Mouse (Mus musculus) regulatory T cell (primary cell): Measurements from ENCODE around the gene Lbx2.

ENCODE experiments used
- in situ Hi-C: fragments of 300-600 bp; cut with MboI, MseI; formaldehyde crosslinking; loops from one replicate; pipeline ENCODE4 v1.15.1; 2025; ENCODE audit warnings: high pct_unique_total_duplicates

Lbx2 gene

DNA sequence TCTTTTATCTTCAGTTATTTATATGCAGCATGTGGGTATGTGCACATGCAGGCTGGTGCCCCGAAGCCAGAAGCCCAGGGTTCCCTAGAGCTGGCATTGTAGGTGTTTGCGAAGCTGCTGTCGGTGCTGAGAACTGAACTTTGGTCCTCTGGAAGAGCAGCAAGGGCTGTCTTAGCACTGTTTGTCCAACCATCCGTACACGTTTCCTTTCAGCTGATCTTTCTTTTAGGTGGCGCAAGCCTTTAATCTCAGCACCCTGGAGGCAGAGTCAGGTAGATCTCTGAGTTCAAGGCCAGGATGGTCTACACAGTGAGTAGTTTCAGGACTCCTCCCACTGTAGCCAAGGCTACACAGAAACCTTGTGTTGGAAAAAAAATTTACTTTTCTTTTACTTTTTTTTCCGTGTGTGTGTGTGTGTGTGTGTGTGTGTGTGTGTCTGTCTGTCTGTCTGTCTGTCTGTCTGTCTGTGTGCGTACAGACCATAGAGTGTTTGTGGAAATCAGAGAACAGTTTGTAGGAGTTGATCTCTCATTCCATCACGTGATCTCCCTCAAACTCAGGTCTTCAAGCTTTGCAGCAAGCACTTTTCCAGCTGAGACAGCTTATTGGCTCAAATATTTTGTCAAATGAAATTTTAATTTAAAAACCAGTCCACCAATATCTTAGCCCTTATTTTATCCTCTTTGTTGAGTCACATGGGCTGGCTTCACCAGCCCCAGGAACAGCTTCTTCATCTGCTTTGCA, 46.2 kb downstream of the Lbx2 start:
- in situ Hi-C loops, result no loop called here

DNA sequence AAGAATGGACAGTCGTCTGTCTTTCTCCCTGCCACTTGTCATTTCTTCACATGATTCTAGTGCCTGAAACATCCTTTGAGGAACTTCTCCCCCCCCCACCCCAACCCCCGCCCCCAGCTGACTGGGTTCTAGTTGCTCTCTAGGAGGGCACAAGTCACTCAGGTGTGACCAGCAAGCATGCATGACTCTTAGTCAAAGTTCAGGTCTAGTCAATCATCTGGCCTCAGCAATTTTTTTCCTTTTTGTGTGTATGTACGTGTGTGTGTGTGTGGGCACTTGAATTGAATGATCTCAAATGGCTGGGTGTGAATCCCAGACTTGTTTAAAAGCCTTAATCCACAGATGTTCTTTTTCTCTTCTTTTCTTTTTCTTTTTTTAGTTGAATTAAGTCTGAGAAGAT, 48.1 kb downstream of the Lbx2 start:
- in situ Hi-C loops, result no loop called here

DNA sequence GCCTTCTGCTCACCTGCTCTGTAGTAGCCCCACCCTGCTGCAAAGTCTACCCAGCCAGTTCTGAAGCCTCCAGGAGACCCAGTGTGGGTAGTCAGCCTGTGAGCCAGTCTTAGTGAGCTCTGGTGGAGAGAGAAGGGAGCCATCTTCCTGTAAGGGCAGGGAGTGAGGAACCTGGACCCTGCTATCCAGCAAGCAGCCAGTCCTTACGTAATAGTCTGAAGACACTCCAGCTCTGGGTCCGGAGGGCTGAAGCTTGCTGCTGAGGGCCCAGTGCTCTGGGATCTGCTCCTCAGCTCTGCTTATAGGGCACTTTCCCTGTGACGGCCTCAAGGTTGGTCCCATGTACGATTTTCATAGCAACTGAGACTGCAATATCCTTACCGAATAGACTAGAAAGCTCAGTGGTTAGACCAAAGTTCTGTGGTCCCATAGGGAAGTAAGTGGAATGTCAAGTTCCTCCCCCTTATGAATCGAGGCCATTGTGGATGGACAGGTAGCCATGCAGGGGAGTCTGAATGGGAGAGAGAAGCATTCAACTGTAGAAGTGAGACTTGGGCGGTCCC, 48.9 kb downstream of the Lbx2 start, which contains the start of gene Rtkn:
Gene Rtkn, plus strand, starts transcription at position 513 of the 563 bp plus-strand sequence.
- in situ Hi-C loops, result no loop called here

DNA sequence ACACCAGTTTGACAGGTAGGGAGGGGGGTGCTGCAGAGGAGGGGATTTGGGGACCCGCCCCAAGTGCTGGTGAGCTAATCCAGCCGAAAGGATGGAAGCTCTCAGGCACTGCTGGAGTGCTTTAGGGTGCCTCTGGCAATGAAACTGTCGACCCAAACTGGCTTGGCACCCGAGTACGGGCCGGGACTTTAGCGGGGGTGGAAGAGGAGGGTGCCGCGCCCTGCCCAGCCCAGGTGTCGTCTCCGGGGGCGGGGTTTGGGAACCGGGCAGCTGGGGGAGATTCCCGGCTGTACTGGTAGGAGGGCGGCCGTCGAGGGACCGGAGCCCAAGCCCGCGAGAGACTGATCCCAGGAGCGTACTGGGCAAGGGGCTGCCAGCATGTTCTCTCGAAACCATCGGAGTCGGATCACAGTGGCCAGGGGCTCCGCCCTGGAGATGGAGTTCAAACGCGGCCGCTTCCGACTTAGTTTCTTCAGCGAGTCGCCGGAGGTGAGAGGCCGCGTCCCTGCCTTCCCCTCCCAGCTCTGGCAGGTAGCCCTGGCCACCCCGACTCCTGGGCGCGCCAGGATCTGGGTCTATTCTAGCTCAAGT, 49.5 kb downstream of the Lbx2 start:
- in situ Hi-C loops, result no loop called here

- in situ Hi-C loops, result no loop called here
Measured at GRCm38 (mm10) chr6:83136291-83136880, 50.2 kb downstream of the Lbx2 start.

DNA sequence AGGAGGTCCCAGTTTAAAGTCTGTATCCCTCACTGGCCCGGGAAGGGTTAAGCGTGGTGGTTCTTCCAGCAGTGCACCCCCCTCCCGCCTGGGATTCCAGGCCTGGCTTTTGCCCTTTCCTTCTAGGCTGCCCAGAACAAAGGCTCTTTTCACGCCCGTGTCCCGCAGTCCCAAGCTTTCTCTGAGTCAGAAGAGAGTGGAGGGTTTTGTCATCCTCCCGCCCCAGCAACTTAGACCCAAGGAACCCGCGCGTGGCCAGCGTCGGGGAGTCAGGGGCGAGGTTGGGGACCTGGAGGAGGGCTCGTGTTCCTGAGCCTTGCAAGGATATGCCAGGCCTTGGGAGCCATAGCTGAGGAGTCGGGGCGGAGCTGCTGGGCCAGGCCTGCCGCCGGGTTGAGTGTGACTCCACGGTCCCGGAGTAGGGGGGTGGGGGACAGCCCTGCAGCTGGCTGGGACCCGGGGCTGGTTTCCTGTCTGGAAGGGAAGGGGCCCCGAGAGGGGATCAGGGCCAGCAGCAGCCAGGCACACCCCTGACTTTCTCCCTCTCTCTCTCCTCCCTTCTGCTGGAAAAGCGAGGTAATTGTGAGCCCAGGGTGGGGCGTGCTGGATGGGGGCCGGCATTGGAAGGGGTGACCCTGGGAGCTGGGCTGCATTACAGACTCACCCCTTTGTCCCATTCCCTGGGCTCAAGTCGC, 50.9 kb downstream of the Lbx2 start:
- in situ Hi-C loops, result no loop called here

GRCm38 (mm10) chr6:83137576-83137950, 51.4 kb downstream of the Lbx2 start:
- in situ Hi-C loops, result no loop called here
